Mouse (Mus musculus) layer of hippocampus, postnatal 14 days (tissue): ENCODE measurements around the gene Lypd1. TPM values are rescaled to one million over a fixed set of nuclear protein-coding genes. Genes with fewer than 3 reads are reported as not detected.

Experiments used
- DNase-seq, 2 experiments: peaks; one replicate each; pipeline ENCODE4 v3.0.0; 2021 to 2022; ENCODE audit warnings: low spot score in 2 of 2, mixed read lengths in 1 of 2
- long read RNA-seq, 2 experiments: library from polyadenylated mRNA; stranded (forward); transcript quantifications; one replicate each; pipeline ENCODE4 v2.0.0; 2021
- total RNA-seq, 2 experiments: library from RNA; stranded (reverse); gene quantifications; 2 replicates each; pipeline ENCODE4 v1.2.3; 2021

Lypd1 gene
- total RNA-seq: 100 to 1,000 TPM in 1 of 2 experiments, 10 to 100 TPM in 1; 98.2 to 104 TPM
- long read RNA-seq, experiment 1, full-length matches to known transcripts: 94 of 109 reads
- long read RNA-seq, experiment 1, partial matches to known transcripts: 0 of 109 reads
- long read RNA-seq, experiment 1, other reads (novel, unspliced or antisense): 15 of 109 reads
- long read RNA-seq, experiment 2, full-length matches to known transcripts: 118 of 132 reads
- long read RNA-seq, experiment 2, partial matches to known transcripts: 0 of 132 reads
- long read RNA-seq, experiment 2, other reads (novel, unspliced or antisense): 14 of 132 reads

DNA sequence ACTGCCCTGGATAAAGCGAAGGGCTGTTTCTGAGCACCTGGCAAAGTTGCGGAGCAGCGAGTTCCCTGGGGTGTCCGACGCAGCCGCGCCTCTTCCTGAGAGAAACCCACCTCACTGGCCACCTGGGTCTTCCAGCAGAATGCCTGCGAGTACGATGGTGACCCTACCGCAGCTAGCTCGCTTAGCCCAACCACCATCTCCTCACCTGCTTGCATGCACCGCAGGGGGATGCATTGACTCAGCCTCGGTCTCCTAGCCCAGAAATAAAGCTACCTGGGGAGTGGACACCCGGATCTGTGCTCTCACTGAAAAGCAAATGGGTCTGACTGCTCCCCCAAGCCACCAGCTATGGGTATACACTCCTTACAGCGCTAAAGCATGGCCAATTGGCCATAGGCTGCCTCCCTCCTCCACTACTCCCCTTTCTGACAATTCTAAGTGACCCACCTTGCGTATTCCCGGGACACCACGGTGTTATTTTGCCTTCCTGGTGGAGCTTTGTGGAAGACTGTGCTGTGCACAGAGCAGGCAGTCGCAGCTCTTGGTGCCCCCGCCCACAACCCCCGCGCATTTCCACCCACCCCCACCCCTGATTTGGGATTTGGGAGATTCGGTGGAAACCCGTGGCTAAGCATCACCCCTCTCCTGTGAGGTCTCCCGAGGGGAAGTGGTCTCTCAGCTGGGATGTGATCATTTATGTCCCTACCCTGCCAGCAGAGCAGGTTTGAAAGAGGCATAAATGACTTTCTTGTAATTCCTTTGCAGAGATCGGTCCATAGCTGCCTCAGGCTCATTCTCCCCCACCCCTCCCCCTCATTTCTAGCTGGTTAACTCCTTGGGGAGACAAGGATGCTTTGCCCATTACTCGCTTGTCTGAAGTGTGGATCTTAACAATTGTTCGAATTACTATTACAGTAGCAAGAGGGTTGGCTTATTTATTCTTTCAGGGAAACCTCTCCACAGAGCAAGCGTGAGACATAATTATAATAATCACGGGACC is at the start of gene Lypd1:
Gene Lypd1 (minus strand): TSS at position 501 of the 1,000 bp plus-strand sequence.
- DNase-seq: no peak

DNA sequence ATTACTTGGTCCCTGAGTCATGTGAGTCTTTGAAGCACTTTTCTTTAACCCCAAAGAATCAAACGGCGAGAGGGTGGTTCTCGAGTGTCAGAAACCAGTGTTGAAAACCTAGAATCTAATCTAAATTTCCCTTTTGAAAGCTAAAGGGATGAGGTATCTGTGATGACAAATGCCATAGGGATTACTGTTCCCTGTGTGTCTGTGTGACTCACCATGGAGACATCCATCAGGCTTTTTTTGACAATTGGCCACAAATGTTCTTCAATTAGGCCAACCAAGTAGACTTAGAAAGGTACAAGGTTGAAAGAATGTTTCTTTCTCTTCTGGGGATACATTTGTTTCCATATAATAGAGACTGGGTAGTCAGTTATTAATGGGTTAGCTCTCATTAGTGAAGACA is 38.1 kb upstream of the Lypd1 start:
- no peak for DNase-seq

DNA sequence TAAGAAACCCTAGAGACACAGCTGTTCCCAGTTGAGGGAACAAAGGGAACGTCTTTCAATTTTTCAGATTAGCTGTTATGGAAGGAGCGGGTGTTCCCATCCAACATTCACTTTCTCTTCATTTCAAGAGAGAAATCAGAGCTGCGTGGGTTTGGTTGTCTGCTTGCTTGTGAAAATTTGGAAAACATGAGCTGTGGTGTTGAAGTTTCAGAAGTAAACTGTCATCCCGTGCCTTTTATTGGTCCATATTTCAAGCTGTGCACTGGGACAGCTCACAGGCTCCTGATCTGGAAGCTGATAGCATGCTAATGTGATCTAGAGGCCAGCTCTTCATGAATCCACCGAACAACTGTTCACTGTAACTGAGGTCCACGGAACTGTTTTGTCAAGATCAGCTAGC is 36.2 kb upstream of the Lypd1 start:
- DNase-seq: peak in 1 of 2 experiments; percentile 39

GRCm38 (mm10) chr1:125945136-125945535 is 32.2 kb upstream of the Lypd1 start:
- peak; percentile 24 to 70 for DNase-seq

GRCm38 (mm10) chr1:125943305-125943704 is 30.4 kb upstream of the Lypd1 start:
- DNase-seq: no peak

- no peak for DNase-seq
Observed at GRCm38 (mm10) chr1:125925486-125925885, 12.6 kb upstream of the Lypd1 start.

DNA sequence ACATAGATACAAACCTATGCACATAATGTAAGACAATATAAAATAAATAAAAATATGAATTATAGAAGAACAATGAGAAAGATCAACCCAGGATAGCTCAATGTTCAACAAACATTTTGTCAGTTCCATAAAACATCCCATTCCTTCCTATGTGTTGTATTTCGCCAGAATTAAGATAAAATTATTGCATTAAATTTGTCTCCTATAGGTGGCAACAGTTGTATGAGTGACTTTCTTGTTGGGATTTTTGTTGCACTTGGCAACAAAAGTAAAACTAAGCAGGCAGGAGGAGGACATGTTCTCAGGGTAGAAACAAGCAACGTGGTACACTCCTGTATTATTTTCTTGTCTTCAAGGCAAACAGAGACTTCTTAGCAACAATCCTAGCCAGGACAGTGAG is 10.2 kb upstream of the Lypd1 start:
- DNase-seq: no peak

GRCm38 (mm10) chr1:125920696-125921095 is 7.8 kb upstream of the Lypd1 start:
- DNase-seq: no peak

DNA sequence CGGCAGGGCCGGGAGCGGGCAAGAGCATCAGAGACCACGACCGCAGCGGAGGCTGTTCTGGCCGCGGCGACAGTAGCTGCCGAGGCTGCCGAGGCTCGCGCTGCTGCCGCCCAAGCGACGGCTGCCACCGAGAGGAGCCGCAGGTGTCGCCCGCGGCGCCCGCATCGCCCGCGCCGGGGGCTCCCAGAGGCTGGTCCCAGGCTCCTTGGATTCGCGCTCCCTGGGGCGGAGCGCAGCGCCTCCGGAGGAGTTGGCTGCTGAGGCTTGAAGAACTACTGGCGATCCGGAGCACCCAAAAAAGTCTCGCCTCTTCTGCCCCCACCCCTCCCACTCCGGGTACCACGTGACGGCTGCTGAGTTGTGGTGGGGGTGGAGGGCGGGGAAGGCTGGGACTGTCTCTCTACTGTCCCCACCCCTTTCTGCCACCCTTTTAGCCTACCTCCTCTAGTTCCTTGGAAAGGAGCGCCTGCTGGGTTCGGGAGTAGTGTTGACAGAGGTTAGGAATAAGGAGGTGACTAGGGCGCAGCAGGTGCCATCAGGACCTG is 928 bp downstream of the Lypd1 start:
- peak; percentile 50 to 57 for DNase-seq

GRCm38 (mm10) chr1:125911337-125911900 is 1.5 kb downstream of the Lypd1 start:
- peak; percentile 57 to 60 for DNase-seq

DNA sequence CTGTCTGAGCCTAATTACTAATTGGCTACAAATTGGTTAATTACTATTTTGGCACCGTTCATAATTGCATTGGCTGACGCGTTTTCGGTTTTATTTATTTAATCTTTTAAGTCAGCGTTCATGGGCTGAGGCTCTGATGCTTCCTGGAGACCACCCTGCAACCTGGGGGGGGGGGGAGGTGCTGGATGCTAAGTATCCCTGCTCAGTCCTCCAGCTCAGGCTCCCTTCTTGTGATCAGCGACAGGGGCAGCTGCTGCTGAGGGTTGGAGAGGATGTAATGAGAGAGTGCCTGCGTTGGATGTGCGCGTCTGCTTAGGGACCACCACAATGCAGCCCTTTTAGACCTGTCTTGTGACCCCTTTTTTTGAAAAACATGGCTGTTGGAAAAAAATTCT is 2.0 kb downstream of the Lypd1 start:
- DNase-seq: no peak

- DNase-seq: peak; percentile 33 to 48
Observed at GRCm38 (mm10) chr1:125910211-125910870, 2.6 kb downstream of the Lypd1 start.

DNA sequence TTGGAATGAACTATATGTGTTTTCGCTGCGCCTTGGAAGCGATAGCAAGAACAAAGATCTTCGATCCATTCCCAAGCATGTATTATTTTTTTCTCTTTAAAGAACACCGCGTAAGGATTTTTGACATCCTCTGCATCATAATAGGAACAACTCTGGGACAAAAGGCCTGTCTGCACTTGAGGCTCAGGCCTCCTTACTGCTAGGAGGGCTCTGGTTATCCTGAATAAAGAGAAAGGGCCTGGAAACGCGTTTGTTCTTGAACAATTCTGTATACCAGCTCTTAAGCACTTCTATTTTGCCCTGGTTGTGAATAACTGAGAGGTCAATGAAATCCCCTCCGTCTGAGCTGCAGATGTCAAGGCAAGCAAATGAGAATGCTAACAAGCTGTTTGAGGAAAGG is 19.7 kb downstream of the Lypd1 start:
- no peak for DNase-seq

- DNase-seq: peak in 1 of 2 experiments; percentile 49
Observed at GRCm38 (mm10) chr1:125870056-125870455, 42.8 kb downstream of the Lypd1 start.

DNA sequence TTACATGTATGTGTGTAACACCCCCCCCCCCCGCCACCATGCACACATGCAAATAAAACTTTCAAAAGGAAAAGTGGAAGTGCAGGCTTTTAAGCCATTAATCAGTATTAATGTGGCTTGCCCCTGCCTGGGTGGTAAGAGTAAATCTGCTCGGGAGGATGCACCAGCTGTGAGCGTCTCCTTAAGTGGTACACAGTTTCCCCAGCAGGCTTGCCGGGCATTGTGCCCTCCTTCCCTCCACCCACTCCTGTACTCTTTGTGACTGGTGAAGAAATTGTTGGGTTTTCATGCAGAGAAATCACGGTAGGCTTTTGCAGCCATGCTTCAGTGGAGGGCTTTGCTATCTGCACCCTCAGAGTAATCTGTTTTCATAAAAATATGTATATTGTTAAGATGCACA is 54.3 kb downstream of the Lypd1 start:
- DNase-seq: peak in 1 of 2 experiments; percentile 43

DNA sequence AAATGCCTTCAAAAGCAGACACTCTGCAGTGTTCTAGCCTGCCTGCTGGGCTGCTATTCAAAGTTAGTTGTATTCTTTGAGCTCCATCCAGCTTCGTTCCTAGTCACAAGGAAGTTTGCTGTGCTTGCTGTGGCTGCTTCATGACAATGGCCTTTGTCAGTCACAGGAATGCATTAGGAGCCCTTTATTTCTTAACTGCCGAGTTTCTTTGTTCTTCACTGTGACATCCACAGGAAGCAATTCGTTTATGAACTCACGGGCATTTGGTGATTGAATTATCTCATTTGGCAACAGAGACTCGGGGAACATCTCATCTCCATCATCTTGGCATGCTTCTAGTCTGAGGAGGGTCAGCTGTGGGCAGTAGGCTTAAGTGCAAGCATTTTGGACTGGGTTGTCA is 58.3 kb downstream of the Lypd1 start:
- no peak for DNase-seq

DNA sequence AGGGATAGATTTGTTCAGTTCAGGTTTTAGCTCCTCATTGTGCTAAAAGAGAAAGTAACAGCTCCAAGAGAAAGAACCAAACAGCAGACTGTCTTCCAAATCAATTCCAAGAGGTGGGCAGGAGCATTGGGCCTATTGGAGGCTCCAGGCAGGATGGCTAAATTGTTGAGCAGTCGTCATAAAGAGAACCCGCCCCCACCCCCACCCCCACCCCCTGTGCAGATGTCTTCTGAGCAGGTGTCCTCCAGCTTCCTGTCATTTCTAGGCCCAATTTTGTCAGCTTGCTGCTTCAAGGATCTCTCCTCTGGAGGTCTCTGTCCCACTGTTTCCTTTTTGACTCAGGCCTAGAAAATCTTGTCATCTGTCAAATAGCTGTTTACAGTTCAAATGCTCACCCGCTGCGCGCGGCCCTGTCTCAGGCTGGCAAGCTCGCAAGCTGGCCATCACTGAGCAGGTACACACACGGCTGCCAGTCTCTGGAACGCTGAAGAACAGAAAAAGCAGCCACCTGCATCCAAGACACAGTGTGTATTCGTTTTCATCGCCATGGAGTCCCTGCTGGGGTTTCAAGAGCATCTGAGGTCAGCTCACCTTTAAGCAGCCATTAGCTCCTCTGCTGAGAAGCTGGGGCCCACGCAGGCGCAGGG is 73.0 kb downstream of the Lypd1 start:
- DNase-seq: no peak

DNA sequence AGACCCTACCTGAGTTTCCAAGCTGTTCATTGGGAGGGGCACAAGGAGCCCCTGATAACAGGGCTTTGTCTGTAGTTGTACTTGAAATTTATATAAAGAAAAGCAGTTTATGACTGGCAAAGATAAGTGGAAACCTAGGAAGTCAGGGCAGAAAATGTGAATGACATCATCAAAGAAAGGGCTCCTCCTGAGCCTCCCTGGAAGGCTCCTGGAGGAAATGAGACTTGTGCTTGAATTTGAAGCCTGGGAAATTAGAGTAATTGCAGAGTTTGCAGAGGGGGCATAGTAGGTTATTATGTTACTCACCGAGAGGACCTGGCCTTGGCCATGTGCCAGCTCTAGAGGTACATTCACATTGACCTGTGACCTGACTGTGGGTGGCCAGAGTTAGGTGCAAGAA is 75.4 kb downstream of the Lypd1 start:
- DNase-seq: no peak

DNA sequence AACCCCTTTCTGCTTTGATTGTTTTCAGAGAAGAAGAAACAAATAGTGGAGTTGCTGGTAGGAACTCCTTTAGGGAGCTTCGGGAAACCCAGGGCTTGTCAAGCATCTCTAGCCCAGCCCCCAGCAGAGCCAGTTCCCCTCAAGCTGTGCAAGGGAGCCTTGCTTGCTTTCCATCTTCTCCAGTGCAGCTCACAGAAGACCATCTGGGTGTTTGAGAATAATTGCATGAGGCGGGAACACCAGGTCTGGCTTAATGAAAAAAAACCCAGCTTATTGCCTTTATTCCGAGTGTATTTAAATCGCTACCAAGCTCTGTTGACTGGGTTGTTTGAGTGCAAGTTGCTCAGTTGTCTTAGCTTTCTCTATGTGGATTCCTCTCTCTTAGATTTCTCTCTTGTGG is 89.3 kb downstream of the Lypd1 start:
- peak; percentile 16 to 63 for DNase-seq

DNA sequence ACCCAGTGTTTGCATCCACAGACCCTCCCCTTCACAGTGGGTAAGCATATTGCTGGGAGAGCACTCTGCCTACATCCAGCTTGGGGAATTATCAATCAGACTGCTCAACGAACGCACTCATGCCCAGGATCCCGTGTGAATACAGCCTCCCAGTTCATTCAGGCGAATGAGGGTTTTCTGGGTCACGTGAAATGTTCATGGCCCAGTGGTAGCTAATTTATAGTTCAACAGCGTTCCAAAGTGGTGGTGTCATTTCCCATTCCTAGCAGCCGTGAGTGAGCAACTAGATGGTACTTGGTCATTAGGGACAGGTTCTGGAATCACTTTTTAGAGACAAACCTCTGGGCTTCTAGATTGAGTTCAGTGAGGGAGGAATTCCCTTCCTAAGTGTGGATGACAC is 91.8 kb downstream of the Lypd1 start:
- no peak for DNase-seq
